Mouse (Mus musculus) right cerebral cortex, postnatal 25 days (tissue): Measurements from ENCODE around the gene Foxb1.

Experiments used
- DNase-seq: peaks from one replicate; pipeline ENCODE4 v3.0.0; 2022

Gene Foxb1

DNA sequence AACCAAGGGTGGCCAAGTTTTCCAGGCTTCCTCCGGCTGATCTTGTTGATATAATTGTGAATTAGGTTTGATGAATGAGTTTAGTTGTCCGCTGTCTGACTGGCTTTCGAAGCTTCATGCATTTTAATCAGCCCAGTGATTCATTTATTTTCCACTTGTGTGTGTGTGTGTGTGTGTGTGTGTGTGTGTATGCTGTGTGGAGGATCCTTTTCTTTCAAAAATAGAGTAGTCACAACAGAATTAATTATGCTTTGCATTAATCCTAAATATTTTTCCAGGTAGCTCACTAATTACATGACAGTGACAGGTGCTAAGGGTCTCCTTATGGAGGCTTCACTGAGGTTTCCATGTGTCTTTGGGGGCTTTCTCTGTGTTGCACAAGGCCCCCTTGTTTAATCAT, 4.3 kb downstream of the Foxb1 start:
- DNase-seq: no peak

DNA sequence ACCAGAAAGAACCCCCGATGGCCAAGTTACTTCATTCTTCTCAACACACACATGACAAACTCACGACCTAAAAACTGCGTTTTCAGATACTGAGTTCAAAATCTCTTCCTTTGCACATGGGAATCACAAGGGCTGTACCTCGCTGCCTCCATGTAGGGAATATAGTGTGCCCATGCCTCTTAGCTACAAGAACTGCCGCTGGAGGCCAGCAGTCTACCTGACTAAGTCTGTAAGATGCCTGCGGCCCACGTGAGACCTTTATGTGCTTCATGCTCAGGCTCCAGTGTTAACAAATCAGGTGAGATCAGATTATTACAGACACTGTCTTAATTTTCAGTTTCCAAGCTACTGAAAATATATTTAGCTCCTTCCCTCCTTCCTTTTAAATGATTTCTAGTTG, 4.7 kb downstream of the Foxb1 start:
- no peak for DNase-seq

DNA sequence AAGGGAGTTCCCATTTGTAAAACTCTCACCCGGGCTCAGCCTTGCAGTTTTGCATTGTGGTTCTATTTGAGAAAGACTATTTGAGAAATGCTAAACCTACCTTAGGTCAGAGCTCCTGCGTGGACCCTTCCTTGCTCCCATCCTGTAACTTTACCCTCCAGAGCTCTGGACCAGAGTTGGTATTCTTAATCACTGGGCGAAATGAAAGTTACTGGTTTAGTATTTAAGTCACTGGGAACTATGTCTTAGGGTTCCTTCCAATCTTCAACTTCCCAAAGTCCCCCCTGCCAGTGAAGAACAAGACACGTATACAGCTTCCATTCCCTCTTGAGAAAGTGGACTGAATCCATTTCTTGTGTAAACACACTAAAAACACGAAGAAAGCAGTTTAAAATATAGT, 5.6 kb downstream of the Foxb1 start:
- DNase-seq: no peak

- DNase-seq: no peak
Measured at GRCm38 (mm10) chr9:69754712-69755111, 6.0 kb downstream of the Foxb1 start.

GRCm38 (mm10) chr9:69754291-69754690, 6.4 kb downstream of the Foxb1 start:
- no peak for DNase-seq

GRCm38 (mm10) chr9:69747971-69748370, 12.8 kb downstream of the Foxb1 start:
- DNase-seq: no peak

GRCm38 (mm10) chr9:69728736-69729135, 32.0 kb downstream of the Foxb1 start:
- no peak for DNase-seq

GRCm38 (mm10) chr9:69718431-69718830, 42.3 kb downstream of the Foxb1 start:
- DNase-seq: no peak

- DNase-seq: no peak
Measured at GRCm38 (mm10) chr9:69716364-69716763, 44.4 kb downstream of the Foxb1 start.

- no peak for DNase-seq
Measured at GRCm38 (mm10) chr9:69715445-69715844, 45.3 kb downstream of the Foxb1 start.

GRCm38 (mm10) chr9:69714346-69714745, 46.4 kb downstream of the Foxb1 start:
- DNase-seq: no peak

- no peak for DNase-seq
Measured at GRCm38 (mm10) chr9:69713577-69714327, 47.0 kb downstream of the Foxb1 start.

DNA sequence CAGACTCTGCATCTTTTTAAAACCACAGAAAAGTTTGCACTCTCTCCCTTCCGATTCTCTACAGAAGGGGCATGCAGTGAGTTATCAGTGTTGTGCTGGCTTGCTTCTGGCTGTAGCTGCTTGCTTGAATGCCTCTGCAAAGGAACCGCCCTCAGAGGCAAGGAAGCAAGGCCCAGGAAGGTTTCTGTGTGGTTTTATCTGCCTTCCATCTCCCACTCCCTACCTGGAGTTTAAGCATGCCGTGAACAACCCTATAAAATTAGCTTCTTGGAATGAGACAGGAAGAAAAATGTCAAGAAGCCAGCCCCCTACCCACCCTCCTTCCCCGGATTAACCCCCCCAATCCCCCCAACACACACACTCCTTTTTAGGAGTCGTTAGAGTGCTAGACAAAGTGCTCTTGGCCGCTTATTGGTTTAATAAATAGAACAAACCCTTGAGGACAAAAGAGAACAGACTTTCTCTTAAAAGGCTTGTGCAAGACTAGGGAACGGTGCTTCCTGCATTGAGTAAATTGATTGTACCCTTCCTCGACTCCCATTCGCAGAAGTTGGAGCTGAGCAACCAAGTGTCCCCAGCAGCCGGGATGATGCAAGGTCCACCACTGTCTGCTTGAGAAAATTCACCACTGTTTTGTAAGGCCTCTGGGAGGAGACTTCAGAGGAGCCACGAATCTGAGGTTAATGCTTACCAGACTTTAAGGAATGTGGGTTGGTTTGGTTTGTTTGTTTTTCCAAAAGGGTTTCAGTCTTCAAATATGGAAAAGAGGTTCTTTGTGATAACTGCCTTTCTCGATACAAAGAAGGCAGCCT, 47.8 kb downstream of the Foxb1 start:
- no peak for DNase-seq
